Mouse (Mus musculus) adrenal gland (tissue): ENCODE measurements around the gene Meis2.

Experiments used
- intact Hi-C: fragments of 180-260 bp; cut with DNase I; formaldehyde crosslinking; loops from one replicate; pipeline ENCODE4 v1.15.1; 2025

The Meis2 gene

GRCm38 (mm10) chr2:115817959-115818358 is 247.7 kb downstream of the Meis2 start:
- intact Hi-C loops: no loop called here

- intact Hi-C loops: no loop called here
These were observed 251.9 kb downstream of the Meis2 start for GRCm38 (mm10) chr2:115813721-115814120.

DNA sequence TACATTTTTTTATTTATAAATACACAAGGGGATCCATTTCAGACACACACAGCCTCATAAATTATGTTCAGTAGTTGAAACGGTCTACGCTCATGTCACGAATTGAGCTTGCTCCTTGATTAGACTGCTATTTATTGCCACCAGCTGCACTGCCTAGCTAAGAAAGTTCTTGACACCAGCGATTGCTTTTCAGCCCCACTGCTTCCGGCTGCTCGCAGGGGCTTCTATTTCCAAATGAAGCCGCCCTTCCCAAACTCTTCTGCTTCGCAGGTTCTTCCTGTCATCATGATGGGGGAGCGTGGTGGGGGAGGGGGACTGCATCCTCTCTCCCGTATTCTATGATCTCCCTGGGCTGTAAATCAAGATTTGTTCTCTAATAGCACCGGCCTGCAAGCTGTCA is 252.3 kb downstream of the Meis2 start:
- intact Hi-C loops: no loop called here
